Mouse (Mus musculus) midbrain, embryonic 16.5 days (tissue): ENCODE measurements around the gene Olfr1105. TPM values are rescaled to one million over a fixed set of nuclear protein-coding genes. Genes with fewer than 3 reads are reported as not detected.

Source experiments
- ATAC-seq: fragments of 200-750 bp; cut with Nextera tagmentation; 2 replicates; pipeline ENCODE4 v1.8.0; 2017; ENCODE audit warnings: moderate TSS enrichment
- H3K27ac ChIP-seq: fragments of 300-500 bp; sonication (generic); 2 replicates; pipeline ENCODE4 v1.5.1; 2014; ENCODE audit warnings: mild to moderate bottlenecking, low read length, mixed read lengths
- H3K27me3 ChIP-seq: fragments of 300-500 bp; sonication (generic); 2 replicates; pipeline ENCODE4 v1.6.1; 2014; ENCODE audit warnings: low read depth, low read length, mixed read lengths; ENCODE audit not compliant: control insufficient read depth, insufficient read depth
- H3K36me3 ChIP-seq: fragments of 300-500 bp; sonication (generic); 2 replicates; pipeline ENCODE4 v1.6.1; 2014; ENCODE audit warnings: mild to moderate bottlenecking, low read length, moderate library complexity, mixed read lengths; ENCODE audit not compliant: control insufficient read depth, insufficient read depth
- H3K4me1 ChIP-seq: fragments of 300-500 bp; sonication (generic); 2 replicates; pipeline ENCODE4 v1.6.1; 2014; ENCODE audit warnings: mild to moderate bottlenecking, low read length, mixed read lengths; ENCODE audit not compliant: control insufficient read depth, insufficient read depth
- H3K4me2 ChIP-seq: fragments of 300-500 bp; sonication (generic); 2 replicates; pipeline ENCODE4 v1.6.1; 2014; ENCODE audit warnings: mild to moderate bottlenecking, low read length, mixed read lengths
- H3K4me3 ChIP-seq: fragments of 300-500 bp; sonication (generic); 2 replicates; pipeline ENCODE4 v1.5.1; 2014; ENCODE audit warnings: low read depth, mild to moderate bottlenecking, low read length, moderate library complexity, mixed read lengths
- H3K9ac ChIP-seq: fragments of 300-500 bp; sonication (generic); 2 replicates; pipeline ENCODE4 v1.6.1; 2014; ENCODE audit warnings: low read depth, low read length, mixed read lengths
- H3K9me3 ChIP-seq: fragments of 300-500 bp; sonication (generic); replicated peaks from 2 replicates; pipeline ENCODE4 v1.6.1; 2014; ENCODE audit warnings: mild to moderate bottlenecking, low read length, mixed read lengths; ENCODE audit not compliant: control insufficient read depth, poor library complexity, severe bottlenecking
- WGBS: fragments of 180-500 bp; shearing (Covaris S2); extraction: QIAGEN DNeasy Blood & Tissue Kit; methylation state at CpG from one replicate; pipeline ENCODE4 v1.1.7; 2014; 5-methylcytosine and 5-hydroxymethylcytosine counted together
- polyA plus RNA-seq: library from polyadenylated mRNA; unstranded; fragments of >200 nt; fragmentation: Nextera tagmentation; extraction: Ambion mirVana; gene quantifications from 2 replicates; pipeline ENCODE4 v1.2.1, GENCODE M21; 2015

Olfr1105 gene
- not detected in 2 replicates for polyA plus RNA-seq

DNA sequence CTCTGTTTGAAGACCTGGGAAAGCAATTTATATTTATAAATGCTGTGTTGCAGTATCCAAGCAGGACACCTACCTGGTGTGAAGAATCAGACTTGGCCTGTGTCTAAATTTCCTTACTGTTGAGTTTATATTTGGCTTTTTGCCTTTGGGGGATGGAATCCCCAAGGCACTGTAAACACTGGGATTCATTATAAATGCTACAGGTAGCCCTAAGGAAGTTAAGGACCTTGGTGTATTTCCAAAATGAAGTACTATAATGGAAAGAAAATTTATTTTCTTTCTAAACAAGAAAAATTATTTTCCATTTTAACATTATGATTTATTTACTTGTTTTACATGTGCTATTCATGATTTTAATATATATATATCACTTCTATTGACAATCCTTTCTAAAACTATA, at the start of gene Olfr1105:
Olfr1105 (minus strand) TSS at position 101 of the 400 bp plus-strand sequence.
- Histone ChIP-seq H3K4me1 (no peaks in the 10 kb centered on the region), H3K36me3 (no peaks in the 10 kb centered on the region), H3K27ac (no peak within 1 kb of the TSS), H3K9ac (no peak within 1 kb of the TSS), H3K4me3 (no peak within 1 kb of the TSS), H3K9me3 (no peaks in the 10 kb centered on the region), H3K4me2 (no peak within 1 kb of the TSS), H3K27me3 (no peaks in the 10 kb centered on the region)
- no peak for ATAC-seq

DNA sequence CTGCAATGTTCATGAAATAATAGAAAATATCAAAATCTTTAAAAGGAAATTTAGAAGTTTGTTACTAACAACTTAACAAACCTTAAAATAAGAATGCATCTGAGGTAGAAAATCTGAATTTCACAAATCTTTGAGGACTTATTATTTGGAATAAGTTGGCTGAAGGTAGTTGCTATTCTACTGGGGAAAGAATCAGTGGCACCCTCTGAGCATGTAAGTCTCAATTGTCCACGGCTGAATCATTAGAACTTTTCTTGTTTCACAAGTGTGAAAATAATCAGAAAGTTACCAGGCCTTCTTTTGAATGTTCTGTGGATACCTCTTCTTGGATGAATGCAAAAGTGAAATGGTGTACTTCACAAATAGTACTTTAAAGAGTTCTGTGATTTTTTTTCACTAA, 39.4 kb upstream of the Olfr1105 start, which contains the start of gene Olfr1107:
Olfr1107 (minus strand) TSS at position 101 of the 400 bp plus-strand sequence.
- Histone ChIP-seq H3K9ac (no peak within 1 kb of the TSS), H3K27ac (no peak within 1 kb of the TSS), H3K4me1 (no peaks in the 10 kb centered on the region), H3K4me3 (no peak within 1 kb of the TSS), H3K4me2 (no peak within 1 kb of the TSS), H3K9me3 (no peaks in the 10 kb centered on the region), H3K36me3 (no peaks in the 10 kb centered on the region), H3K27me3 (no peaks in the 10 kb centered on the region)
- no peak for ATAC-seq
- 88% methylated on average over 1 of the region's 1 CpGs for WGBS

DNA sequence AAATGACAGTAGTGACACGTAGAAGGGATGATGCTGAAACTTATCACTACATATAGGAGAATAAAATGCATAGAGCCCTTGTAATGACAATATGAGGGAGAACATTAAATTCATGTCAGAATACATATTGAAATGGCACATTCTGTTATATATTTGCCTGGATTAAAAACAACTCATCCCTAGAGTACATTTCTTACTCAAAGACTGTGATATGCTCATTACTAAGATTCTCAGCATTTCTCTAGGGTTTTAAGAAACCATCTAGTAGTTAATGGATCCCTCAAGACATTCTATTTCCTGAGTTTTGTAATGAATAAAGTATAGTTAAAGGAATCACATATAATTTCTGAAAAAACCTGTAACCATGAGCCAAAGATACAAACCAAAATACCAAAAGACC, 15.8 kb upstream of the Olfr1105 start, which contains the start of gene Olfr1106:
Olfr1106 (minus strand) TSS at position 101 of the 400 bp plus-strand sequence.
- H3K4me2 ChIP-seq, result no peak within 1 kb of the TSS
- no peaks in the 10 kb centered on the region for H3K36me3 ChIP-seq
- no peaks in the 10 kb centered on the region for H3K9me3 ChIP-seq
- H3K4me3 ChIP-seq, result no peak within 1 kb of the TSS
- no peak within 1 kb of the TSS for H3K9ac ChIP-seq
- 75% methylated on average over 1 of the region's 1 CpGs for WGBS
- no peaks in the 10 kb centered on the region for H3K4me1 ChIP-seq
- H3K27me3 ChIP-seq, result no peaks in the 10 kb centered on the region
- no peak for ATAC-seq
- H3K27ac ChIP-seq, result no peak within 1 kb of the TSS

DNA sequence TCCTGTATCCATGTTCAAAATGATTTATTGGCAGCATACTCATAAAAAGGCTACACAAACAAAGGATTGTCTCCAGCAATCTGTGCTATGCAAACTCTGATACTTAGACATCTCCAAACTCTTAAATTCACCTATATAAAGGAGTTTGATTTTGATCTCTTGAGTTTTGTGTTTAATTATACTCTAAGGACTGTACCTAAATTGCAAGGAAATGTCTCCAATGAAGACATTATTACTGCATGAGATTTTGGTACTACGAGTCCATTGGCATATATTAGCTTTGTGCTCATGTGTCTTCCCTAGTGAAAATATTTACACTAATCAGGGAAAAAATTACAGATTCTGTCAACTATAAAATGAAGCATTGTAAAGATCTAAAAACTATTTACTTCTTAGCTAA, 9.4 kb downstream of the Olfr1105 start, which contains the start of gene Olfr1104:
Olfr1104 (minus strand) TSS at position 101 of the 400 bp plus-strand sequence.
- Histone ChIP-seq H3K4me3 (no peak within 1 kb of the TSS), H3K27ac (no peak within 1 kb of the TSS), H3K4me2 (no peak within 1 kb of the TSS), H3K36me3 (no peaks in the 10 kb centered on the region), H3K9ac (no peak within 1 kb of the TSS), H3K4me1 (no peaks in the 10 kb centered on the region), H3K27me3 (no peaks in the 10 kb centered on the region), H3K9me3 (no peaks in the 10 kb centered on the region)
- no peak for ATAC-seq
- 86% methylated on average over 1 of the region's 1 CpGs for WGBS

DNA sequence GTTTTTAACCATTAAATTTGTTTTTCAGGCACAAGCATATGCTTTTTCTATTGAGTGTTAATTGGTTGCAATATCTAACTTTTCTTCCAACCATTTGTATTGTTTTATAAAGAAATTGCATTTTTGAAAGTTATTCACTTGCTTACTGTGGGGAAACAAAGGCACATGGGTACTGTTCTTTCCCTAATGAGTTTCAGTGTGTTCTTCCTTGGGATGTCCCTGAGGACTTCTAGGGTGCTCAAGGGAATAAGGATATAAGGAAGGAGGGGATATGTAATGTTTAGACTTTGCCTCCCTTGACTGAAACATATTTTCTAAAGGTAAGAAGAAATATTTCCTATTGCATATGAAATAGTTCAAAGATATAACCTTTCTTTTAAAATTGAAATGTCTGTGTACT, 38.2 kb downstream of the Olfr1105 start, which contains the start of gene Olfr1102:
Olfr1102 (plus strand) TSS at position 301 of the 400 bp plus-strand sequence.
- Histone ChIP-seq H3K4me3 (no peak within 1 kb of the TSS), H3K4me1 (no peaks in the 10 kb centered on the region), H3K27ac (no peak within 1 kb of the TSS), H3K9ac (no peak within 1 kb of the TSS), H3K27me3 (no peaks in the 10 kb centered on the region), H3K9me3 (no peaks in the 10 kb centered on the region), H3K4me2 (no peak within 1 kb of the TSS), H3K36me3 (no peaks in the 10 kb centered on the region)
- ATAC-seq, result no peak

DNA sequence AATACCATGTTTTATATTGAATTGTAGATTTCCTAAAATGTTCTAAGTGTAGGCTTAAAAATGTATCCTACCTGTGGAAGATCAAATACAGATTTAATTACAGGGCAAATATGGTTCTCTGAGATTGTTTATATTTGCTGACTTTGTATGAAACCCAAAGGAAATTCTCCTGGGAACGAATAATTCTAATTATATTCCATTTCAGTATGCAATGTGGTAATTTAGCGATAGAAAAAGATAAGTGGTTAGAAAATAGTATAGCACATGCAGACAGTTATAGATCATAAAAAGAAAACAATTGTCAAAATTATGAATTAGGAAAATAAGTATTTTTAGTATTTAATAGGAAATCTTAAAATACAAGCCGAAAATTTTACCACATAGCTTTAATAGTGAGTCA, 45.2 kb downstream of the Olfr1105 start, which contains the start of gene Olfr1101:
Olfr1101 (minus strand) TSS at position 101 of the 400 bp plus-strand sequence.
- Histone ChIP-seq H3K9me3 (no peaks in the 10 kb centered on the region), H3K4me3 (no peak within 1 kb of the TSS), H3K27me3 (no peaks in the 10 kb centered on the region), H3K4me2 (no peak within 1 kb of the TSS), H3K9ac (no peak within 1 kb of the TSS), H3K27ac (no peak within 1 kb of the TSS), H3K36me3 (no peaks in the 10 kb centered on the region), H3K4me1 (no peaks in the 10 kb centered on the region)
- no peak for ATAC-seq
- 82% methylated on average over 3 of the region's 3 CpGs for WGBS

Other genes with a start within 250 kb of the Olfr1105 start
- gene Olfr141, start 226.5 kb downstream of the Olfr1105 start, polyA plus RNA-seq, result not detected in 2 replicates
- not detected in 2 replicates for gene Olfr1094, start 211.9 kb downstream of the Olfr1105 start, polyA plus RNA-seq
- gene Olfr1095, start 184.8 kb downstream of the Olfr1105 start, polyA plus RNA-seq, result not detected in 2 replicates
- not detected in 2 replicates for gene Gm13723, start 161.7 kb downstream of the Olfr1105 start, polyA plus RNA-seq
- not detected in 2 replicates for gene Olfr1097, start 144.3 kb downstream of the Olfr1105 start, polyA plus RNA-seq
- gene Olfr1098, start 112.0 kb downstream of the Olfr1105 start, polyA plus RNA-seq, result not detected in 2 replicates
- gene Olfr1099, start 75.8 kb downstream of the Olfr1105 start, polyA plus RNA-seq, result not detected in 2 replicates
- gene Olfr1100, start 56.6 kb downstream of the Olfr1105 start, polyA plus RNA-seq, result not detected in 2 replicates
- gene Olfr1101, start 45.3 kb downstream of the Olfr1105 start, polyA plus RNA-seq, result not detected in 2 replicates
- not detected in 2 replicates for gene Olfr1102, start 38.1 kb downstream of the Olfr1105 start, polyA plus RNA-seq
- gene Olfr1104, start 9.5 kb downstream of the Olfr1105 start, polyA plus RNA-seq, result not detected in 2 replicates
- not detected in 2 replicates for gene Olfr1106, start 15.7 kb upstream of the Olfr1105 start, polyA plus RNA-seq
- not detected in 2 replicates for gene Olfr1107, start 39.3 kb upstream of the Olfr1105 start, polyA plus RNA-seq
- gene Olfr1109, start 59.5 kb upstream of the Olfr1105 start, polyA plus RNA-seq, result not detected in 2 replicates
- gene Olfr259, start 78.0 kb upstream of the Olfr1105 start, polyA plus RNA-seq, result not detected in 2 replicates
- gene Olfr1110, start 103.8 kb upstream of the Olfr1105 start, polyA plus RNA-seq, result not detected in 2 replicates
- not detected in 2 replicates for gene Olfr1111, start 116.1 kb upstream of the Olfr1105 start, polyA plus RNA-seq
- gene Olfr1112, start 151.3 kb upstream of the Olfr1105 start, polyA plus RNA-seq, result not detected in 2 replicates
- not detected in 2 replicates for gene Olfr1113, start 172.4 kb upstream of the Olfr1105 start, polyA plus RNA-seq
- not detected in 2 replicates for gene Olfr1115, start 211.5 kb upstream of the Olfr1105 start, polyA plus RNA-seq
- gene Olfr1116, start 231.0 kb upstream of the Olfr1105 start, polyA plus RNA-seq, result not detected in 2 replicates